Mouse (Mus musculus) stomach, embryonic 16.5 days (tissue): ENCODE measurements at regions not wholly inside any gene's neighbourhood (a gene's known extent, or its start where the extent isn't known, plus 50 kb on each side); places are given as distances from the start of the nearest gene placed in this dataset.

Experiments
- ATAC-seq: fragments of 200-750 bp; cut with Nextera tagmentation; 2 replicates; pipeline ENCODE4 v1.8.0; 2017; ENCODE audit warnings: moderate number of reproducible peaks, moderate TSS enrichment; ENCODE audit not compliant: insufficient read depth, low FRiP score
- H3K27ac ChIP-seq: fragments of 300-500 bp; sonication (generic); 2 replicates; pipeline ENCODE4 v1.5.1; 2014; ENCODE audit warnings: low read length
- H3K27me3 ChIP-seq: fragments of 300-500 bp; sonication (generic); 2 replicates; pipeline ENCODE4 v1.6.1; 2014; ENCODE audit warnings: low read length, control low read depth, mixed read lengths; ENCODE audit not compliant: control insufficient read depth, insufficient read depth
- H3K36me3 ChIP-seq: fragments of 300-500 bp; sonication (generic); 2 replicates; pipeline ENCODE4 v1.6.1; 2014; ENCODE audit warnings: low read length; ENCODE audit not compliant: control insufficient read depth, insufficient read depth
- H3K4me1 ChIP-seq: fragments of 300-500 bp; sonication (generic); 2 replicates; pipeline ENCODE4 v1.6.1; 2014; ENCODE audit warnings: low read length, control low read depth, mixed read lengths; ENCODE audit not compliant: control insufficient read depth, insufficient read depth
- H3K4me2 ChIP-seq: fragments of 300-500 bp; sonication (generic); 2 replicates; pipeline ENCODE4 v1.6.1; 2014; ENCODE audit warnings: low read depth, low read length, mixed read lengths
- H3K4me3 ChIP-seq: fragments of 300-500 bp; sonication (generic); replicated peaks from 2 replicates; pipeline ENCODE4 v1.5.1; 2014; ENCODE audit warnings: mild to moderate bottlenecking, low read length
- H3K9ac ChIP-seq: fragments of 300-500 bp; sonication (generic); 2 replicates; pipeline ENCODE4 v1.6.1; 2014; ENCODE audit warnings: low read length
- H3K9me3 ChIP-seq: fragments of 300-500 bp; sonication (generic); replicated peaks from 2 replicates; pipeline ENCODE4 v1.6.1; 2016; ENCODE audit warnings: low read length, control low read depth; ENCODE audit not compliant: control insufficient read depth
- WGBS: fragments of 180-500 bp; shearing (Covaris S2); extraction: QIAGEN DNeasy Blood & Tissue Kit; methylation state at CpG from one replicate; pipeline ENCODE4 v1.1.7; 2014; 5-methylcytosine and 5-hydroxymethylcytosine counted together

- ATAC-seq = no peak
- WGBS = 49% methylated on average over 6 of the region's 6 CpGs
These were observed 220.9 kb downstream of the Arpp21 start for GRCm38 (mm10) chr9:112014796-112015195.

GRCm38 (mm10) chr9:111994401-111994800 lies 241.3 kb downstream of the Arpp21 start:
- Histone ChIP-seq H3K9ac (no peak overlapping the region), H3K4me1 (no peaks in the 10 kb centered on the region), H3K27me3 (no peaks in the 10 kb centered on the region), H3K27ac (no peak overlapping the region), H3K4me2 (no peak overlapping the region), H3K9me3 (no peaks in the 10 kb centered on the region), H3K4me3 (no peak overlapping the region), H3K36me3 (no peaks in the 10 kb centered on the region)
- 38% methylated on average over 4 of the region's 4 CpGs for WGBS
- no peak for ATAC-seq

More at GRCm38 (mm10) chr9:112014796-112015195, 220.9 kb downstream of the Arpp21 start:
- Histone ChIP-seq H3K27me3 (no peaks in the 10 kb centered on the region), H3K9me3 (no peaks in the 10 kb centered on the region), H3K4me1 (no peaks in the 10 kb centered on the region), H3K4me2 (no peak overlapping the region), H3K27ac (no peak overlapping the region), H3K36me3 (no peaks in the 10 kb centered on the region), H3K9ac (no peak overlapping the region), H3K4me3 (no peak overlapping the region)

- H3K4me2 ChIP-seq = no peak overlapping the region
- no peaks in the 10 kb centered on the region for H3K36me3 ChIP-seq
- no peaks in the 10 kb centered on the region for H3K27me3 ChIP-seq
- no peaks in the 10 kb centered on the region for H3K9me3 ChIP-seq
- H3K4me3 ChIP-seq = no peak overlapping the region
- no peak overlapping the region for H3K9ac ChIP-seq
- WGBS = 13% methylated on average over 4 of the region's 4 CpGs
- no peak for ATAC-seq
- no peaks in the 10 kb centered on the region for H3K4me1 ChIP-seq
- H3K27ac ChIP-seq = no peak overlapping the region
These were observed 241.9 kb downstream of the Arpp21 start for GRCm38 (mm10) chr9:111993844-111994243.

GRCm38 (mm10) chr9:111990060-111990459 lies 245.7 kb downstream of the Arpp21 start:
- Histone ChIP-seq H3K36me3 (no peaks in the 10 kb centered on the region), H3K27ac (no peak overlapping the region), H3K4me1 (no peaks in the 10 kb centered on the region), H3K4me3 (no peak overlapping the region), H3K27me3 (no peaks in the 10 kb centered on the region), H3K9me3 (no peaks in the 10 kb centered on the region), H3K4me2 (no peak overlapping the region), H3K9ac (no peak overlapping the region)
- no peak for ATAC-seq
- 72% methylated on average over 3 of the region's 3 CpGs for WGBS

GRCm38 (mm10) chr9:111963405-111964037 lies 272.2 kb downstream of the Arpp21 start:
- no peak overlapping the region for H3K9ac ChIP-seq
- H3K27ac ChIP-seq = no peak overlapping the region
- no peak overlapping the region for H3K4me3 ChIP-seq
- H3K9me3 ChIP-seq = 0 out of 2 replicates have a peak, but pooled peaks cover 3% of the 10 kb centered on the region
- no peaks in the 10 kb centered on the region for H3K27me3 ChIP-seq
- ATAC-seq = no peak
- no peaks in the 10 kb centered on the region for H3K4me1 ChIP-seq
- 25% methylated on average over 5 of the region's 5 CpGs for WGBS
- H3K36me3 ChIP-seq = no peaks in the 10 kb centered on the region
- H3K4me2 ChIP-seq = no peak overlapping the region

- H3K9me3 ChIP-seq = no peaks in the 10 kb centered on the region
- H3K27me3 ChIP-seq = no peaks in the 10 kb centered on the region
- no peak for ATAC-seq
- H3K4me3 ChIP-seq = no peak overlapping the region
- H3K4me1 ChIP-seq = no peaks in the 10 kb centered on the region
- no peak overlapping the region for H3K4me2 ChIP-seq
- no peaks in the 10 kb centered on the region for H3K36me3 ChIP-seq
- H3K9ac ChIP-seq = no peak overlapping the region
- 41% methylated on average over 2 of the region's 2 CpGs for WGBS
- H3K27ac ChIP-seq = no peak overlapping the region
These were observed 267.7 kb upstream of the Stac start for GRCm38 (mm10) chr9:111957799-111958198.

- Histone ChIP-seq H3K27ac (no peak overlapping the region), H3K4me1 (no peaks in the 10 kb centered on the region), H3K36me3 (no peaks in the 10 kb centered on the region), H3K9ac (no peak overlapping the region), H3K9me3 (no peaks in the 10 kb centered on the region), H3K4me2 (no peak overlapping the region), H3K4me3 (no peak overlapping the region), H3K27me3 (no peaks in the 10 kb centered on the region)
- 51% methylated on average over 8 of the region's 8 CpGs for WGBS
- ATAC-seq = no peak
These were observed 249.3 kb upstream of the Stac start for GRCm38 (mm10) chr9:111939271-111940067.

- H3K4me3 ChIP-seq = no peak overlapping the region
- H3K36me3 ChIP-seq = no peaks in the 10 kb centered on the region
- no peak overlapping the region for H3K27ac ChIP-seq
- H3K4me1 ChIP-seq = no peaks in the 10 kb centered on the region
- H3K4me2 ChIP-seq = no peak overlapping the region
- WGBS = 83% methylated on average over 6 of the region's 6 CpGs
- H3K9me3 ChIP-seq = no peaks in the 10 kb centered on the region
- H3K9ac ChIP-seq = no peak overlapping the region
- no peaks in the 10 kb centered on the region for H3K27me3 ChIP-seq
- no peak for ATAC-seq
These were observed 242.3 kb upstream of the Stac start for GRCm38 (mm10) chr9:111932455-111932854.

GRCm38 (mm10) chr9:111918275-111918940 lies 228.3 kb upstream of the Stac start:
- H3K27ac ChIP-seq = no peak overlapping the region
- no peaks in the 10 kb centered on the region for H3K4me1 ChIP-seq
- no peaks in the 10 kb centered on the region for H3K36me3 ChIP-seq
- no peak overlapping the region for H3K4me3 ChIP-seq
- no peak overlapping the region for H3K9ac ChIP-seq
- H3K4me2 ChIP-seq = no peak overlapping the region
- no peak for ATAC-seq
- no peaks in the 10 kb centered on the region; the same call in 1 of the 2 replicates for H3K27me3 ChIP-seq
- no peaks in the 10 kb centered on the region for H3K9me3 ChIP-seq
- 16% methylated on average over 16 of the region's 16 CpGs for WGBS
